Mouse (Mus musculus) heart, embryonic 16.5 days (tissue): ENCODE measurements at regions not wholly inside any gene's neighbourhood (a gene's known extent, or its start where the extent isn't known, plus 50 kb on each side); places are given as distances from the start of the nearest gene placed in this dataset.

Experiments used
- ATAC-seq: fragments of 200-750 bp; cut with Nextera tagmentation; replicated peaks from 2 replicates; pipeline ENCODE4 v1.8.0; 2017; ENCODE audit warnings: moderate number of reproducible peaks; ENCODE audit not compliant: insufficient read depth, low FRiP score; ENCODE audit errors: extremely low read depth
- H3K27ac ChIP-seq: fragments of 300-500 bp; sonication (generic); 2 replicates; pipeline ENCODE4 v1.5.1; 2014; ENCODE audit warnings: mild to moderate bottlenecking, low read length, control low read depth, moderate library complexity
- H3K27me3 ChIP-seq: fragments of 300-500 bp; sonication (generic); 2 replicates; pipeline ENCODE4 v1.6.1; 2014; ENCODE audit warnings: low read length, mixed read lengths; ENCODE audit not compliant: control insufficient read depth, insufficient read depth
- H3K36me3 ChIP-seq: fragments of 300-500 bp; sonication (generic); 2 replicates; pipeline ENCODE4 v1.6.1; 2014; ENCODE audit not compliant: control insufficient read depth, insufficient read depth
- H3K4me1 ChIP-seq: fragments of 300-500 bp; sonication (generic); 2 replicates; pipeline ENCODE4 v1.6.1; 2014; ENCODE audit warnings: low read length, mixed read lengths; ENCODE audit not compliant: control insufficient read depth, insufficient read depth
- H3K4me2 ChIP-seq: fragments of 300-500 bp; sonication (generic); 2 replicates; pipeline ENCODE4 v1.6.1; 2014; ENCODE audit warnings: low read depth, mild to moderate bottlenecking, control low read depth, low read length
- H3K4me3 ChIP-seq: fragments of 300-500 bp; sonication (generic); 2 replicates; pipeline ENCODE4 v1.5.1; 2014; ENCODE audit warnings: mild to moderate bottlenecking, control low read depth, low read length
- H3K9ac ChIP-seq: fragments of 300-500 bp; sonication (generic); 2 replicates; pipeline ENCODE4 v1.6.1; 2014; ENCODE audit warnings: low read length, control low read depth
- H3K9me3 ChIP-seq: fragments of 300-500 bp; sonication (generic); replicated peaks from 2 replicates; pipeline ENCODE4 v1.6.1; 2016; ENCODE audit warnings: low read length; ENCODE audit not compliant: control insufficient read depth
- WGBS: fragments of 180-500 bp; shearing (Covaris S2); extraction: QIAGEN DNeasy Blood & Tissue Kit; methylation state at CpG from one replicate; pipeline ENCODE4 v1.1.7; 2014; 5-methylcytosine and 5-hydroxymethylcytosine counted together

DNA sequence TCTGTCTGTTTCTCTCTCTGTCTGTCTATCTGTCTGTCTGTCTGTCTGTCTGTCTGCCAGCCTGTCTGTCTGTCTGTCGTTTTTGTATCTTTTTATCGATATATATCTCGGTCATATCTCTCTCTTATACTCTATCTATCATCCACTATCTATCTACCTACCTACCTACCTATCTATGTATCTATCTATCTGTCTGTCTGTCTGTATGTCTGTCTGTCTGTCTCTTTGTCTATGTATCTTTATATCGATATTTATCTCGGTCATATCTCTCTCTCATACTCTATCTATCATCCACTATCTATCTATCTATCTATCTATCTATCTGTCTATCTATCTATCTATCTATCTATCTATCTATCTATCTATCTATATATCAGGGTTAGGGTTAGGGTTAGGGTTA, 533.9 kb downstream of the Zfy1 start:
- H3K27me3 ChIP-seq: no peaks in the 10 kb centered on the region
- H3K36me3 ChIP-seq: no peaks in the 10 kb centered on the region
- no peak overlapping the region for H3K4me3 ChIP-seq
- H3K4me1 ChIP-seq: no peaks in the 10 kb centered on the region
- H3K4me2 ChIP-seq: no peak overlapping the region
- 0 out of 2 replicates have a peak, but pooled peaks have one; percentile 21 for ATAC-seq
- H3K27ac ChIP-seq: no peak overlapping the region
- 97% methylated on average over 2 of the region's 5 CpGs for WGBS
- H3K9me3 ChIP-seq: peaks cover 4% of the 10 kb centered on the region
- H3K9ac ChIP-seq: no peak overlapping the region
